Mouse (Mus musculus): Measurements from ENCODE around the gene Slc25a17. TPM values are rescaled to one million over a fixed set of nuclear protein-coding genes. Genes with fewer than 3 reads are reported as not detected.

Gene Slc25a17
- polyA plus RNA-seq, 1 experiment from 2014 or later = 104 TPM

DNA sequence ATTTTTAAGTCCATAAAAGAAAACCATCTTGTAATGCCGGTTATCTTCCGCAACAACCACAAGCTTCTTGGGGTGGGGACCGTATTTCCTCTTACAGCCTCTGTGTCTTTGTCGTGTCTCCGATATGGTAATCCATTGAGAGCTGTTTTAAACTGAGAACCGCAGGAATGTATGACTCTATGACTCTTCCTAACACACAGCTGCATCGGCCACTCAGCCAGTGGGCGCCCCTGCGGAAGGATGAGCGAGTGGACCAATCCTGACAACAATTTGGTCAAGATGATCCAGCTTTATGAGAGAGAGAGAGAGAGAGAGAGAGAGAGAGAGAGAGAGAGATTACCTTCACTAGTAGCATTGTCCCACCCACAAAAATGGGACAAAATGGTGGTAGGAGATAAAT lies 65.7 kb downstream of the Slc25a17 start:
- H3K27me3 ChIP-seq (ENCODE audit: control insufficient read depth, insufficient read depth, low read length) = no peaks in the 10 kb centered on the region
- H3K4me3 ChIP-seq (ENCODE audit: low read depth, low read length) = no peak overlapping the region
- no peak overlapping the region for H3K4me2 ChIP-seq (ENCODE audit: low read depth, severe bottlenecking)
- no peak for ATAC-seq (ENCODE audit: insufficient number of reproducible peaks, low FRiP score, low TSS enrichment, low read depth)
- H3K4me1 ChIP-seq (ENCODE audit: control insufficient read depth, insufficient read depth, low read length) = no peaks in the 10 kb centered on the region
- DNase-seq (ENCODE audit: low spot score) = no peak
- H3K27ac ChIP-seq (replicated peaks; ENCODE audit: low read depth, low read length) = no peak overlapping the region
- H3K36me3 ChIP-seq (ENCODE audit: control insufficient read depth, insufficient read depth, low read length) = no peaks in the 10 kb centered on the region
- H3K9me3 ChIP-seq (ENCODE audit: control insufficient read depth, low read length) = no peaks in the 10 kb centered on the region
- H3K9ac ChIP-seq (ENCODE audit: low read length) = no peak overlapping the region
- WGBS = 95% methylated on average over 10 of the region's 10 CpGs

- WGBS = 81% methylated on average over 12 of the region's 12 CpGs
- ATAC-seq (ENCODE audit: insufficient number of reproducible peaks, low FRiP score, low TSS enrichment, low read depth) = no peak
These were observed 66.2 kb downstream of the Slc25a17 start for GRCm38 (mm10) chr15:81294386-81294785.

DNA sequence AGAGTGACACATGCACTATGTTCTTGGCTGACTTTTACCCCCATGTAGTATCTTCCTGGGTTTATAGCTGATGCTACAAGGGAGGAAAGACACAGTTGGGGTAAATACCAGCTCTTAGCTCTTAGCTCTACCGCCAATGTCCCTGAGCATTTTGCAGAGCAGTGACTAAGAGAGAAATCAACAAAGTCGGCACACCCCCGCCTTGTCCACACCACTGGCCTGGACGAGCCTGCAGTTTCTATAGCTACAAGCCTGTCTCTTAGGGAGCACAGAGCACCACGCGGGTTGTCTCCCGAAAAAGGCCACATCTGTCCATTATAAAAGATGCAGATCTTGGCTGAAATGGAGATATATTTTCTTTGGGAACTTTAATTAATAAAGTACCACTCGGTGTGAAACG lies 69.9 kb downstream of the Slc25a17 start:
- DNase-seq (ENCODE audit: low spot score) (no peak), ATAC-seq (ENCODE audit: insufficient number of reproducible peaks, low FRiP score, low TSS enrichment, low read depth) (no peak)
- Histone ChIP-seq H3K27me3 (ENCODE audit: control insufficient read depth, insufficient read depth, low read length) (no peaks in the 10 kb centered on the region), H3K9ac (ENCODE audit: low read length) (no peak overlapping the region), H3K9me3 (ENCODE audit: control insufficient read depth, low read length) (no peaks in the 10 kb centered on the region), H3K4me2 (ENCODE audit: low read depth, severe bottlenecking) (no peak overlapping the region), H3K4me3 (ENCODE audit: low read depth, low read length) (no peak overlapping the region), H3K4me1 (ENCODE audit: control insufficient read depth, insufficient read depth, low read length) (no peaks in the 10 kb centered on the region), H3K36me3 (ENCODE audit: control insufficient read depth, insufficient read depth, low read length) (no peaks in the 10 kb centered on the region), H3K27ac (replicated peaks; ENCODE audit: low read depth, low read length) (no peak overlapping the region)
- 93% methylated on average over 9 of the region's 9 CpGs for WGBS

More at GRCm38 (mm10) chr15:81294386-81294785, 66.2 kb downstream of the Slc25a17 start:
- no peak for DNase-seq (ENCODE audit: low spot score)
- no peaks in the 10 kb centered on the region for H3K36me3 ChIP-seq (ENCODE audit: control insufficient read depth, insufficient read depth, low read length)
- no peak overlapping the region for H3K4me3 ChIP-seq (ENCODE audit: low read depth, low read length)
- no peak overlapping the region for H3K4me2 ChIP-seq (ENCODE audit: low read depth, severe bottlenecking)
- no peaks in the 10 kb centered on the region for H3K27me3 ChIP-seq (ENCODE audit: control insufficient read depth, insufficient read depth, low read length)
- no peaks in the 10 kb centered on the region for H3K4me1 ChIP-seq (ENCODE audit: control insufficient read depth, insufficient read depth, low read length)
- H3K9ac ChIP-seq (ENCODE audit: low read length) = no peak overlapping the region
- no peak overlapping the region for H3K27ac ChIP-seq (replicated peaks; ENCODE audit: low read depth, low read length)
- no peaks in the 10 kb centered on the region for H3K9me3 ChIP-seq (ENCODE audit: control insufficient read depth, low read length)

- ATAC-seq (ENCODE audit: insufficient number of reproducible peaks, low FRiP score, low TSS enrichment, low read depth) = no peak
- Histone ChIP-seq H3K27ac (replicated peaks; ENCODE audit: low read depth, low read length) (no peak overlapping the region), H3K4me3 (ENCODE audit: low read depth, low read length) (no peak overlapping the region), H3K9me3 (ENCODE audit: control insufficient read depth, low read length) (no peaks in the 10 kb centered on the region), H3K9ac (ENCODE audit: low read length) (no peak overlapping the region), H3K4me1 (ENCODE audit: control insufficient read depth, insufficient read depth, low read length) (no peaks in the 10 kb centered on the region), H3K36me3 (ENCODE audit: control insufficient read depth, insufficient read depth, low read length) (no peaks in the 10 kb centered on the region), H3K4me2 (ENCODE audit: low read depth, severe bottlenecking) (no peak overlapping the region), H3K27me3 (ENCODE audit: control insufficient read depth, insufficient read depth, low read length) (no peaks in the 10 kb centered on the region)
- no peak for DNase-seq (ENCODE audit: low spot score)
- WGBS = 94% methylated on average over 4 of the region's 4 CpGs
These were observed 70.4 kb downstream of the Slc25a17 start for GRCm38 (mm10) chr15:81290230-81290629.

- H3K4me3 ChIP-seq (ENCODE audit: low read depth, low read length) = no peak overlapping the region
- H3K9ac ChIP-seq (ENCODE audit: low read length) = no peak overlapping the region
- no peaks in the 10 kb centered on the region for H3K9me3 ChIP-seq (ENCODE audit: control insufficient read depth, low read length)
- H3K27ac ChIP-seq (replicated peaks; ENCODE audit: low read depth, low read length) = no peak overlapping the region
- H3K36me3 ChIP-seq (ENCODE audit: control insufficient read depth, insufficient read depth, low read length) = no peaks in the 10 kb centered on the region
- no peaks in the 10 kb centered on the region for H3K4me1 ChIP-seq (ENCODE audit: control insufficient read depth, insufficient read depth, low read length)
- no peak overlapping the region for H3K4me2 ChIP-seq (ENCODE audit: low read depth, severe bottlenecking)
- DNase-seq (ENCODE audit: low spot score) = no peak
- 79% methylated on average over 9 of the region's 9 CpGs for WGBS
- ATAC-seq (ENCODE audit: insufficient number of reproducible peaks, low FRiP score, low TSS enrichment, low read depth) = no peak
- H3K27me3 ChIP-seq (ENCODE audit: control insufficient read depth, insufficient read depth, low read length) = no peaks in the 10 kb centered on the region
These were observed 76.4 kb downstream of the Slc25a17 start for GRCm38 (mm10) chr15:81284121-81284734.

GRCm38 (mm10) chr15:81278699-81279098 lies 81.9 kb downstream of the Slc25a17 start:
- Histone ChIP-seq H3K9ac (ENCODE audit: low read length) (no peak overlapping the region), H3K27me3 (ENCODE audit: control insufficient read depth, insufficient read depth, low read length) (no peaks in the 10 kb centered on the region), H3K9me3 (ENCODE audit: control insufficient read depth, low read length) (no peaks in the 10 kb centered on the region), H3K4me1 (ENCODE audit: control insufficient read depth, insufficient read depth, low read length) (peaks cover 15% of the 10 kb centered on the region; the same call in 1 of the 2 replicates), H3K4me2 (ENCODE audit: low read depth, severe bottlenecking) (no peak overlapping the region), H3K27ac (replicated peaks; ENCODE audit: low read depth, low read length) (no peak overlapping the region), H3K4me3 (ENCODE audit: low read depth, low read length) (no peak overlapping the region), H3K36me3 (ENCODE audit: control insufficient read depth, insufficient read depth, low read length) (no peaks in the 10 kb centered on the region)
- ATAC-seq (ENCODE audit: insufficient number of reproducible peaks, low FRiP score, low TSS enrichment, low read depth) (no peak), DNase-seq (ENCODE audit: low spot score) (no peak)
- WGBS = 57% methylated on average over 6 of the region's 6 CpGs

DNA sequence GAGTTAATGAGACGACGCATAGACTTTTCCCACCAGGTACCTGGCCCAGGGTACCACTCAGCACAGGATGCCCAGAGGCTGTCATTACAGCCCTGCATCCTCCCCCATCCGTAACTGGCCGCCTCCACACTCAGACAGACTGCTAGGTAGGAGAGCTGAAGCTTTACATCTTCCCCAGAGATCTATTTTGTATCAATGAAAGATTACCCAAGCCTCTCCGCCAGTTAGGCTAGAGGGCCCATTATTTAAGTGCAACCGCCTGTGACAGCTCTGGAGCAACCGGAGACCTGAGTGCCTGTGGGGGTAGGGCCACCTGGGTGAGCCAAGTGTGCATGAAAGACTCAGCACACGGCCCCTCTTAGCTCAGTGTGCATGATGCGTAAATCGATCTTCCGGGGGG lies 82.7 kb downstream of the Slc25a17 start:
- peak overlapping the region; percentile 16; the same call in 1 of the 2 replicates for H3K4me2 ChIP-seq (ENCODE audit: low read depth, severe bottlenecking)
- DNase-seq (ENCODE audit: low spot score) (peak; percentile 54), ATAC-seq (ENCODE audit: insufficient number of reproducible peaks, low FRiP score, low TSS enrichment, low read depth) (no peak)
- H3K27ac ChIP-seq (replicated peaks; ENCODE audit: low read depth, low read length) = 0 out of 2 replicates have a peak overlapping the region, but pooled peaks have one; percentile 39
- no peaks in the 10 kb centered on the region for H3K36me3 ChIP-seq (ENCODE audit: control insufficient read depth, insufficient read depth, low read length)
- H3K4me3 ChIP-seq (ENCODE audit: low read depth, low read length) = no peak overlapping the region
- peaks cover 15% of the 10 kb centered on the region; the same call in 1 of the 2 replicates for H3K4me1 ChIP-seq (ENCODE audit: control insufficient read depth, insufficient read depth, low read length)
- no peak overlapping the region for H3K9ac ChIP-seq (ENCODE audit: low read length)
- WGBS = 10% methylated on average over 11 of the region's 11 CpGs
- no peaks in the 10 kb centered on the region for H3K27me3 ChIP-seq (ENCODE audit: control insufficient read depth, insufficient read depth, low read length)
- no peaks in the 10 kb centered on the region for H3K9me3 ChIP-seq (ENCODE audit: control insufficient read depth, low read length)

DNA sequence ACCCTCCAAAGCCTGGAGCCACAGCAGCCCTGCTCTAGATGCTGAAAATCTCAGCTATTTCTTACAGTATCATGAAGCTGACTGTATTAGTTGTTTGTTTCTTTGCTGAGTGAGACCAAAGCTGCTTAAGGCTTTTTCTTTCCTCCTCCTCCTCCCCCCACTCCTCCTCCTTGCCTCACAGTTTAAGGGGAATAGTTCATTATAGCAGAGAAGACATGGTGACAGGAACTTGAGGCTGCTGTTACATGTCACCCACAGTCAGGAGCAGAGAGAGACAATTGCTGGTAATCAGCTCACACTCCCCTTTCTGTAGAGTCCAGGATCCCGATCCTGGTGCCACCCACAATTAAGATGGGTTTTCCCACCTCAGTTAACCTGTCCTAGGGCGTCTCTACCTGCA lies 87.3 kb downstream of the Slc25a17 start:
- H3K27me3 ChIP-seq (ENCODE audit: control insufficient read depth, insufficient read depth, low read length) = no peaks in the 10 kb centered on the region
- no peak for ATAC-seq (ENCODE audit: insufficient number of reproducible peaks, low FRiP score, low TSS enrichment, low read depth)
- 42% methylated on average over 2 of the region's 2 CpGs for WGBS
- H3K36me3 ChIP-seq (ENCODE audit: control insufficient read depth, insufficient read depth, low read length) = no peaks in the 10 kb centered on the region
- no peak for DNase-seq (ENCODE audit: low spot score)
- no peak overlapping the region for H3K9ac ChIP-seq (ENCODE audit: low read length)
- no peak overlapping the region for H3K4me3 ChIP-seq (ENCODE audit: low read depth, low read length)
- no peak overlapping the region for H3K27ac ChIP-seq (replicated peaks; ENCODE audit: low read depth, low read length)
- no peaks in the 10 kb centered on the region for H3K9me3 ChIP-seq (ENCODE audit: control insufficient read depth, low read length)
- no peak overlapping the region for H3K4me2 ChIP-seq (ENCODE audit: low read depth, severe bottlenecking)
- peaks cover 17% of the 10 kb centered on the region; the same call in 1 of the 2 replicates for H3K4me1 ChIP-seq (ENCODE audit: control insufficient read depth, insufficient read depth, low read length)
